Mouse (Mus musculus) MEL (cell line): ENCODE results near the gene Strip1. TPM values are rescaled to one million over a fixed set of nuclear protein-coding genes. Genes with fewer than 3 reads are reported as not detected.

Experiments
- DNase-seq: peaks from one replicate; pipeline ENCODE4 v3.0.0; 2011; ENCODE audit warnings: low read depth, low spot score
- H3K27ac ChIP-seq: 2 replicates; pipeline ENCODE4 v1.5.1; 2012; ENCODE audit warnings: low read depth, mild to moderate bottlenecking, control low read depth, low read length, moderate library complexity; ENCODE audit not compliant: control insufficient read depth
- H3K27me3 ChIP-seq, 2 experiments: fragments of 150-350 bp in 1 of 2; sonication (generic) in 1 of 2; 2 replicates each; pipeline ENCODE4 v1.6.1; 2012; ENCODE audit warnings: low read length in 2 of 2, mild to moderate bottlenecking in 2 of 2, improper control_type of control experiment in 1 of 2, moderate library complexity in 1 of 2; ENCODE audit not compliant: insufficient read depth in 2 of 2, control insufficient read depth in 1 of 2
- H3K36me3 ChIP-seq, 2 experiments: 2 replicates each; pipeline ENCODE4 v1.6.1; 2012 to 2014; ENCODE audit warnings: low read length in 2 of 2, improper control_type of control experiment in 1 of 2, inconsistent platforms in 1 of 2, mild to moderate bottlenecking in 1 of 2; ENCODE audit not compliant: insufficient read depth in 2 of 2, control insufficient read depth in 1 of 2
- H3K4me1 ChIP-seq, 2 experiments: fragments of 150-350 bp in 1 of 2; sonication (generic) in 1 of 2; 2 replicates each; pipeline ENCODE4 v1.6.1; 2012; ENCODE audit warnings: low read length in 2 of 2, improper control_type of control experiment in 1 of 2, mild to moderate bottlenecking in 1 of 2; ENCODE audit not compliant: insufficient read depth in 2 of 2, control insufficient read depth in 1 of 2
- H3K4me3 ChIP-seq, 2 experiments: fragments of 150-350 bp in 1 of 2; sonication (generic) in 1 of 2; 2 replicates each; pipeline ENCODE4 v1.5.1; 2012; ENCODE audit warnings: low read depth in 2 of 2, low read length in 2 of 2, mild to moderate bottlenecking in 2 of 2, moderate library complexity in 2 of 2, control low read depth in 1 of 2, improper control_type of control experiment in 1 of 2; ENCODE audit not compliant: control insufficient read depth in 1 of 2, insufficient read depth in 1 of 2
- H3K79me2 ChIP-seq: 2 replicates; pipeline ENCODE4 v1.6.1; 2012; ENCODE audit warnings: mild to moderate bottlenecking, low read length, moderate library complexity; ENCODE audit not compliant: control insufficient read depth, poor library complexity, insufficient read depth
- H3K9ac ChIP-seq: 2 replicates; pipeline ENCODE4 v1.6.1; 2012; ENCODE audit warnings: low read depth, mild to moderate bottlenecking, control low read depth, low read length, moderate library complexity; ENCODE audit not compliant: control insufficient read depth, poor library complexity, severe bottlenecking
- H3K9me3 ChIP-seq: fragments of 150-350 bp; sonication (generic); replicated peaks from 2 replicates; pipeline ENCODE4 v1.6.1; 2012; ENCODE audit warnings: mild to moderate bottlenecking, low read length, improper control_type of control experiment, moderate library complexity; ENCODE audit not compliant: insufficient read depth
- BHLHE40 ChIP-seq: IDR thresholded peaks from 2 replicates; pipeline ENCODE4 v1.6.1; 2012; ENCODE audit warnings: low read depth, mild to moderate bottlenecking, inconsistent platforms, low read length, improper control_type of control experiment, borderline replicate concordance
- CHD1 ChIP-seq: IDR thresholded peaks from 2 replicates; pipeline ENCODE4 v1.6.1; 2012; ENCODE audit warnings: low read depth, mild to moderate bottlenecking, inconsistent platforms, low read length, improper control_type of control experiment
- CHD2 ChIP-seq: IDR thresholded peaks from 2 replicates; pipeline ENCODE4 v1.6.1; 2011; ENCODE audit warnings: low read length, improper control_type of control experiment
- CTCF ChIP-seq, 3 experiments: IDR thresholded peaks in 2 of 3; conservative IDR thresholded peaks in 1 of 3; 2 replicates each; pipeline ENCODE4 v1.5.1; 2011 to 2012; ENCODE audit warnings: low read length in 3 of 3, low read depth in 2 of 3, mild to moderate bottlenecking in 2 of 3, improper control_type of control experiment in 1 of 3, inconsistent platforms in 1 of 3, mixed read lengths in 1 of 3, moderate library complexity in 1 of 3; ENCODE audit not compliant: control insufficient read depth in 1 of 3, insufficient read depth in 1 of 3, poor library complexity in 1 of 3, severe bottlenecking in 1 of 3
- E2F4 ChIP-seq: IDR thresholded peaks from 2 replicates; pipeline ENCODE4 v1.6.1; 2011; ENCODE audit warnings: low read depth, low read length, improper control_type of control experiment, borderline replicate concordance
- ELF1 ChIP-seq: IDR thresholded peaks from 2 replicates; pipeline ENCODE4 v1.6.1; 2014; ENCODE audit warnings: low read depth, mild to moderate bottlenecking, inconsistent platforms, low read length, improper control_type of control experiment, moderate library complexity
- ETS1 ChIP-seq: IDR thresholded peaks from 2 replicates; pipeline ENCODE4 v1.6.1; 2012; ENCODE audit warnings: low read depth, mild to moderate bottlenecking, inconsistent platforms, low read length, improper control_type of control experiment, moderate library complexity
- HCFC1 ChIP-seq: IDR thresholded peaks from 2 replicates; pipeline ENCODE4 v1.6.1; 2012; ENCODE audit warnings: low read depth, mild to moderate bottlenecking, inconsistent platforms, low read length, improper control_type of control experiment, moderate library complexity
- JUND ChIP-seq: IDR thresholded peaks from 2 replicates; pipeline ENCODE4 v1.6.1; 2011; ENCODE audit warnings: low read depth, mild to moderate bottlenecking, improper control_type of control experiment, low read length
- MAX ChIP-seq: IDR thresholded peaks from 2 replicates; pipeline ENCODE4 v1.6.1; 2011; ENCODE audit warnings: low read length, improper control_type of control experiment
- MAZ ChIP-seq: IDR thresholded peaks from 2 replicates; pipeline ENCODE4 v1.6.1; 2012; ENCODE audit warnings: low read depth, mild to moderate bottlenecking, inconsistent platforms, low read length, improper control_type of control experiment
- MEF2A ChIP-seq: IDR thresholded peaks from 2 replicates; pipeline ENCODE4 v1.6.1; 2014; ENCODE audit warnings: low read depth, mild to moderate bottlenecking, inconsistent platforms, low read length, improper control_type of control experiment; ENCODE audit not compliant: poor library complexity, insufficient replicate concordance, severe bottlenecking; ENCODE audit errors: extremely low read depth
- MXI1 ChIP-seq: IDR thresholded peaks from 2 replicates; pipeline ENCODE4 v1.6.1; 2011; ENCODE audit warnings: mild to moderate bottlenecking, low read depth, low read length, improper control_type of control experiment
- MYB ChIP-seq: IDR thresholded peaks from 2 replicates; pipeline ENCODE4 v1.6.1; 2011; ENCODE audit warnings: mild to moderate bottlenecking, low read depth, low read length, improper control_type of control experiment
- NRF1 ChIP-seq: IDR thresholded peaks from 2 replicates; pipeline ENCODE4 v1.6.1; 2014; ENCODE audit warnings: low read depth, mild to moderate bottlenecking, inconsistent platforms, low read length, improper control_type of control experiment, moderate library complexity; ENCODE audit not compliant: poor library complexity, insufficient read depth, severe bottlenecking
- POLR2A ChIP-seq, 2 experiments: IDR thresholded peaks; 2 replicates each; pipeline ENCODE4 v1.6.1; 2011 to 2012; ENCODE audit warnings: low read length in 2 of 2, mild to moderate bottlenecking in 2 of 2, control low read depth in 1 of 2, improper control_type of control experiment in 1 of 2, low read depth in 1 of 2, moderate library complexity in 1 of 2; ENCODE audit not compliant: control insufficient read depth in 1 of 2, insufficient read depth in 1 of 2, poor library complexity in 1 of 2
- POLR2AphosphoS5 ChIP-seq: IDR thresholded peaks from 2 replicates; pipeline ENCODE4 v1.6.1; 2012; ENCODE audit warnings: low read depth, borderline replicate concordance, mild to moderate bottlenecking, inconsistent platforms, low read length, moderate library complexity, mixed read lengths
- RCOR1 ChIP-seq: IDR thresholded peaks from 2 replicates; pipeline ENCODE4 v1.6.1; 2012; ENCODE audit warnings: low read depth, mild to moderate bottlenecking, inconsistent platforms, low read length, improper control_type of control experiment
- SMC3 ChIP-seq: IDR thresholded peaks from 2 replicates; pipeline ENCODE4 v1.6.1; 2011; ENCODE audit warnings: low read depth, low read length, improper control_type of control experiment
- TBP ChIP-seq: IDR thresholded peaks from 2 replicates; pipeline ENCODE4 v1.8.0; 2011; ENCODE audit warnings: low read depth, low read length, improper control_type of control experiment
- TCF12 ChIP-seq: IDR thresholded peaks from 2 replicates; pipeline ENCODE4 v1.6.1; 2014; ENCODE audit warnings: low read depth, mild to moderate bottlenecking, inconsistent platforms, low read length, improper control_type of control experiment, moderate library complexity
- USF1 ChIP-seq: IDR thresholded peaks from 2 replicates; pipeline ENCODE4 v1.6.1; 2014; ENCODE audit warnings: low read depth, mild to moderate bottlenecking, inconsistent platforms, low read length, improper control_type of control experiment, moderate library complexity
- USF2 ChIP-seq, 2 experiments: IDR thresholded peaks; 2 replicates each; pipeline ENCODE4 v1.6.1; 2011 to 2012; ENCODE audit warnings: improper control_type of control experiment in 2 of 2, low read length in 2 of 2, borderline replicate concordance in 1 of 2, inconsistent platforms in 1 of 2, low read depth in 1 of 2, mild to moderate bottlenecking in 1 of 2; ENCODE audit not compliant: insufficient read depth in 1 of 2
- ZC3H11A ChIP-seq: IDR thresholded peaks from 2 replicates; pipeline ENCODE4 v1.6.1; 2012; ENCODE audit warnings: low read depth, mild to moderate bottlenecking, inconsistent platforms, low read length, improper control_type of control experiment
- ZKSCAN1 ChIP-seq: IDR thresholded peaks from 2 replicates; pipeline ENCODE4 v1.6.1; 2012; ENCODE audit warnings: low read depth, mild to moderate bottlenecking, inconsistent platforms, low read length, improper control_type of control experiment, moderate library complexity
- polyA plus RNA-seq, 2 experiments: library from polyadenylated mRNA; stranded (reverse) in 1 of 2; unstranded in 1 of 2; fragments of >175 nt in 1 of 2; fragments of >200 nt in 1 of 2; gene quantifications; 2 replicates each; pipeline versions ENCODE4 v1.2.1 to v1.2.4; 2012; ENCODE audit warnings: low replicate concordance in 2 of 2, low read depth in 1 of 2; ENCODE audit not compliant: insufficient read length in 2 of 2, insufficient read depth in 1 of 2, missing spikeins in 1 of 2
- total RNA-seq: library from RNA; depleted of rRNA; stranded (reverse); fragments of 300-350 nt; gene quantifications from 2 replicates; pipeline ENCODE4 v1.2.3, GENCODE M21; 2012

Strip1 gene
- total and polyA plus RNA-seq, 3 experiments = 19.8 to 32.9 TPM; not detected in 1

DNA sequence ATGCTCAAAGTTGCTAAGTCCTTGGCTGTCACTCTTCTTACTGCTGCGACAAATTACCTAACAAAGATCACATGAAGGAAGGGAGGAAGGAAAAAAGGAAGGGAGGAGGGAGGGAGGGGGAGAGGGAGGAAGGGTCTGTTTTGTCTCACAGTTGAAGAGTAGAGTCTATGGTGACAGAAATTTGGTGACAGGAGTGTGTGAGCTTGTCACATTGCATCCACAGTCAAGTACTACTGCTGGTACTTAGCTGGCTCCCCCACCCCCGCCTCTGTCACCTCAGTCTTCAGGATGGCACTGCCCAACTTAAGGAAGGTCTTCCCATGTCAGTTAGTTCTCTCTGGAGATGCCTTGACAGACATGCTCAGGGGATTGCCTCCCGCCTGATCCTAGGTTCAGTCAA lies 4.7 kb upstream of the Strip1 start:
- Histone ChIP-seq H3K9ac (no peak overlapping the region), H3K4me1 (peaks cover 0 to 9% of the 10 kb centered on the region in 2 experiments; a peak in 1 of 4 replicates), H3K27ac (no peak overlapping the region), H3K4me3 (no peak overlapping the region), H3K79me2 (peaks cover 2% of the 10 kb centered on the region; the same call in 1 of the 2 replicates), H3K9me3 (no peaks in the 10 kb centered on the region), H3K27me3 (peaks cover 0 to 8% of the 10 kb centered on the region in 2 experiments; a peak in 3 of 4 replicates), H3K36me3 (no peaks in the 10 kb centered on the region; a peak in 1 of 4 replicates)
- no peak for DNase-seq
- TF ChIP-seq HCFC1 (no peak), ELF1 (no peak), ETS1 (no peak), MEF2A (no peak), ZKSCAN1 (no peak), USF2 (IDR thresholded peaks at IDR 0.05; ENCODE audit: borderline replicate concordance in 1 of 2, insufficient read depth in 1 of 2, low read depth in 1 of 2, low read length in 2 of 2) (no peak), JUND (no peak), POLR2AphosphoS5 (no peak), CTCF (IDR thresholded peaks at IDR 0.05 in 2 of 3, conservative IDR thresholded peaks at IDR 0.05 in 1 of 3; ENCODE audit: control insufficient read depth in 1 of 3, insufficient read depth in 1 of 3, low read depth in 2 of 3, low read length in 3 of 3, poor library complexity in 1 of 3, severe bottlenecking in 1 of 3) (no peak), CHD2 (no peak)

GRCm38 (mm10) chr3:107635836-107636235 lies 4.3 kb upstream of the Strip1 start:
- Histone ChIP-seq H3K36me3 (no peaks in the 10 kb centered on the region; a peak in 1 of 4 replicates), H3K79me2 (peaks cover 3% of the 10 kb centered on the region; the same call in 1 of the 2 replicates), H3K27ac (no peak overlapping the region), H3K9me3 (no peaks in the 10 kb centered on the region), H3K9ac (no peak overlapping the region), H3K4me3 (no peak overlapping the region), H3K4me1 (peaks cover 0 to 9% of the 10 kb centered on the region in 2 experiments; a peak in 1 of 4 replicates), H3K27me3 (peaks cover 0 to 8% of the 10 kb centered on the region in 2 experiments; a peak in 3 of 4 replicates)
- TF ChIP-seq MAX (no peak), CHD1 (no peak), USF2 (IDR thresholded peaks at IDR 0.05; ENCODE audit: borderline replicate concordance in 1 of 2, insufficient read depth in 1 of 2, low read depth in 1 of 2, low read length in 2 of 2) (no peak), USF1 (no peak), ZC3H11A (no peak)
- DNase-seq = no peak

- no peak overlapping the region for H3K9ac ChIP-seq
- peaks cover 6% of the 10 kb centered on the region for H3K79me2 ChIP-seq
- peaks cover 0 to 8% of the 10 kb centered on the region in 2 experiments; a peak in 3 of 4 replicates for H3K27me3 ChIP-seq
- H3K27ac ChIP-seq = no peak overlapping the region
- peaks cover 0 to 14% of the 10 kb centered on the region in 2 experiments; a peak in 3 of 4 replicates for H3K4me1 ChIP-seq
- DNase-seq = no peak
- peaks cover 0 to 6% of the 10 kb centered on the region in 2 experiments; a peak in 2 of 4 replicates for H3K36me3 ChIP-seq
- no peak overlapping the region for H3K4me3 ChIP-seq
- H3K9me3 ChIP-seq = no peaks in the 10 kb centered on the region
- TF ChIP-seq RCOR1 = no peak
- no peak for TF ChIP-seq TCF12
- no peak for TF ChIP-seq SMC3
- TF ChIP-seq MXI1 = no peak
- no peak for TF ChIP-seq POLR2A (IDR thresholded peaks at IDR 0.05; ENCODE audit: control insufficient read depth in 1 of 2, insufficient read depth in 1 of 2, low read depth in 1 of 2, low read length in 2 of 2, poor library complexity in 1 of 2)
- TF ChIP-seq E2F4 = no peak
- TF ChIP-seq BHLHE40 = no peak
- TF ChIP-seq ELF1 = no peak
- TF ChIP-seq TBP = no peak
- no peak for TF ChIP-seq POLR2AphosphoS5
- TF ChIP-seq NRF1 = no peak
- TF ChIP-seq USF2 (IDR thresholded peaks at IDR 0.05; ENCODE audit: borderline replicate concordance in 1 of 2, insufficient read depth in 1 of 2, low read depth in 1 of 2, low read length in 2 of 2) = no peak
- no peak for TF ChIP-seq MAZ
- TF ChIP-seq MYB = no peak
- TF ChIP-seq ZKSCAN1 = no peak
These were observed 2.4 kb upstream of the Strip1 start for GRCm38 (mm10) chr3:107633906-107634305.
